Mouse (Mus musculus) fibroblast of lung, adult 2 months (primary cell): Measurements from ENCODE around the gene Paf1.

Source experiments
- DNase-seq: peaks from one replicate; pipeline ENCODE4 v3.0.0-alpha.2; 2011; ENCODE audit warnings: low read depth

Gene Paf1

DNA sequence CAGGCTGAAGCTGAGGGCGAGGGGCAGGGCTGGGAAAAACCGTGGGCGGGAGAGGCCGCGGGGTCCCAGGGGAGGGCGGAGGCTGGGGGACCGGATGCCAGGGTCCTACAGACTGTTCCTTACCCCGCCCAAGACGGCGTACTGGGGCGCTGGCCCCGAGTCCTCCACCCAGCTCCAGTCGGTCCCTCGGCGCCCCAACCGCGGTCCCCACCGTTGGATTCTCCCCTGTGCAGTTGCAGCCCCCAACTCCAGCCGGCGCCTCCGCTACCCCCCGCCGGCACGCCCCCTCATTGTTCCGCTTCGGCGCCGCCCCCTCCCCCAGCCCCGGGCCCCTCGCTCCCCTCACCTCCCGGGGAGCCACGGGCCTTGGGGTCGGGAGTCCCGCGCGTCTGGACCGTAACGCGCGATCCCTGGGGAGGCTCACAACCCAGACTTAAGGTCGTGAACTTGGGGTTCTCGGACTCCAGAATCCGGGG lies 21.2 kb upstream of the Paf1 start:
- no peak for DNase-seq

DNA sequence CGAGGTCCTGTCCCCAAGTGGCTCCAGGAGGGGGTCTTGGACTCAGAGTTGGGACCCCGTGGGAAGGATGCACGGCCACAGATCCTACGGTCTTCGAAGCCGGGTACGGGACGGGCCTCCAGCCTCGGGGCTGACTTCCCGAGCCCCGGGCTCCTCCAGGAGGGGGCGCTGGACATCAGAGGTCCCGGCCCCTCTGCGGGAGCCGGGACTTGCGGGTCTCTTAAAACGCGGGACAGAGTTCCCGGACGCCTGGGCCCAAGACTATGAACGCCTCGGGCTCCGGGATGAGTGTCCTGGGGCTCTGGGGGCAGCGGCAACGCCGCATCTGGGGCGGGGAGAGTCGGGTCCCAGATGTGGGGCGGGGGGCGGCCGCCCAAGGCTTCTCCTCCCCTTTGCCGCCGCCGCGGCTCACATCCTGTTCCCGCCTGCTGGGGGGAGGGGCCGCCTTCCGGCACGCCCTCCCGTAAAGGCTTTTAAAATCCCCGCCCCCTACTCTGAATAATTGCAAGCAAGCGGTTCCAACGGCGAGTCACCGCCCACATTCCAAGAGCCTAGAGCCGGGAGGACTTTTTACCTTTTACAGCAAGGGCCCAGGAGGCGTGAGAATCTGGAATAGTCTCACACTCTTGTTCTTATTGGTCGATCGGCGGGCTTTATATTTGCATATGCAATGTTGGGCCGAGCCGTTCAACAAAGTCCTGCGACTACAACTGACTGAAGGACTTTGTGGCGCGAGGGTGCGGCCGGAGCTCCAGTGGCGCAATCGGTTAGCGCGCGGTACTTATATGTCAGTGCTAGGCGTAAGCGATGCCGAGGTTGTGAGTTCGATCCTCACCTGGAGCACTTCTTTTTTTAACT lies 20.3 kb upstream of the Paf1 start, which contains the start of gene Plekhg2:
Plekhg2 (minus strand) TSS at position 349 of the 858 bp plus-strand sequence.
- DNase-seq: peak; percentile 99

GRCm38 (mm10) chr7:28373131-28373581 lies 19.6 kb upstream of the Paf1 start:
- peak; percentile 94 for DNase-seq

- DNase-seq: no peak
These were observed 18.8 kb upstream of the Paf1 start for GRCm38 (mm10) chr7:28373891-28374495.

DNA sequence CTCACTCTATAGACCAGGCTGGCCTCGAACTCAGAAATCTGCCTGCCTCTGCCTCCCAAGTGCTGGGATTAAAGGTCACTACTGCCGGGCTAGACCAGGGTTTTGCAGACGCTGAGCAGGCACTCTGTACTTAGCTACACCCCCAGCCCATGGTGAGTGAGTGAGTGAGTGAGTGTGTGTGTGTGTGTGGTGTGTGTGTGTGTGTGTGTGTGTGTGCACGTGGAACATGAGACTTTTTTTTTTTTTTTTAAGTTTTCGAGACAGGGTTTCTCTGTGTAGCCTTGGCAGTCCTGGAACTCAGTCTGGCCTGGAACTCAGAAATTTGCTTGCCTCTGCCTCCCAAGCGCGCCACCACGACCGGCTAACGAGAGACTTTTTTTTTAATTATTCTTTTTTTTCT lies 18.1 kb upstream of the Paf1 start:
- DNase-seq: no peak

- peak; percentile 71 for DNase-seq
These were observed 17.4 kb upstream of the Paf1 start for GRCm38 (mm10) chr7:28375176-28375921.

- no peak for DNase-seq
These were observed 16.6 kb upstream of the Paf1 start for GRCm38 (mm10) chr7:28376011-28376771.

DNA sequence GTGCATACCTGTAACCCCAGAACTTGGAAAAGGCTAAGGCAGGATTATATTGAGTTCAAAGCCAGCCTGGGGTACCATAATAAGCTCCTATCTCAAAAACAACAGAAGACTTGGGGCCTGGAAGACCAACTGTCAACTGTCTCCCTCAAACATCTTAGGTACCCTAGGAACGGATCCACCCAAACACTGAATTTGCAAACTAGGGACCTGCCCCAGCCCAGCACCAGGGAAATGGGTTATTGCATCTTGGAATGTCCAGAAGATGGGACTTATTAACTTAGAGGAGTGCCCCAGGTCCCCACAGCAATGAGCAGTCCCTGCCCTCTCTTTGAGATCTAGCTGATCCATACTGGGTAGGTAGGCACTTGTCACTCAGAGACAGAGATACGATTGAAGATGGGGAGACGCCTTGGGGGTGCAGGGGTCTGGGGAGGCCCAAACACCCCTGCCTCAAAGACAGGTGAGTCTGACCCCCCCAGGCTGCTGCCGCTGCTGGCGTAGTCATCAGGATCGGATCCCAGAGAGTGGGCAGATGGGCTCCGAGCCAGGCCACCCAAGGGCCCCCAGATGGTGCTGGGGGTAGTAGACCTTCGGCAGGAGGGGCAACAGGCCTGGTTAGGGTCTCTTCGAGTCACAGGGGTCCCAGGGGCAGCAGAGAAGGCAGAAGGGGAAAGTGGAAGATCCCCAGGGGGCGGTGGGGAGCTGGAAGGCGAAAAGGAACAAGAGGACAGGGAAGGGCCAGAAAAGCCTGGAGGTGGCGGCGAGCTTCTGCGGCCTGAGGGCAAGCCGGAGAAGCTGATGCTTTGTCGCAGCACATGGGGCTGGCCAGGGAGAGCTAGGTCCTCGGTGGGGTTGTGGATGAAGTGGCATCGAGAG lies 15.3 kb upstream of the Paf1 start:
- DNase-seq: no peak

- no peak for DNase-seq
These were observed 14.6 kb upstream of the Paf1 start for GRCm38 (mm10) chr7:28378066-28378690.

DNA sequence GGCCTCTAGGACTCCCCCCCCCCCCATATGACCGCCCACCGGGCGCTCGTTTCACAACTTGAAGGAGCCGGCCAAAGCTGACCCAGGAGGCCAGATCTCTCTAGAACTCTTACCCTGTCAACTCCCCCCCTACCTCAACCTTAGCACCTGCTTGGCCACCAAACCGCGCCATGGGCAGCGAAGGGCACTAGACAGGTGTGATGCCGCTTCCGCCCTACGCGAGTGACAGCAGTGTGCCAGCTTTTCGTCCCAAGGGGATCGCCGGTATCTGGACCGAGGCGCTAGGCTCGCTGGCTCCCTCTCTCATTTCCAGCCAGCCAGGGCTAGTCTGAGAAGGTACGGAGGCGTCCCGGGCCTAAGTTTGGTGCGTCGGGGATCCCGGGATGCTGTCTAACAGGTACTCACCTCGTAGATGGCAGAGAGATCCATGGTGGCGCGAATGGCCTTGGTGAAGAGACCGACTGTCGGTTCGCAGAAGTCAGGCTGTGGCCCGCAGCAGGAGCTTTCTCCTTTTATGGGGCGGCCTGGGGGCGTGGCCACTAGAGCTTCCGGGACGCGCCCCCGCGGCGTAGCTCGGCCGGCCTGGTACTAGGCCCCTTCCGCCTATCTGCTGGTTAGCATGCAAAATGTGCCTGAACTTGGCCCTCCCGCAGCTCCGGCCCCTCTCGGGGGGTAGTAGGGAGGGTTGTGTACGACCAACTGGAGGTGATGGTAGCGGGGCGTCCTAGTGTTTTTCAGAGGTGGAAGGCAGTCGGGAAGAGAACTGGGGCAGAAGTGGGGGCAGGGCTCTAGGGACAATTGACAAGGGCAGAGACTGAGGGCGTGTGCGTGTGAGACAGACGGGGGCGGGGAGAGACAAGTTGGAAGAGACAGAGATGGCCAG lies 13.7 kb upstream of the Paf1 start:
- peak; percentile 59 for DNase-seq

GRCm38 (mm10) chr7:28380237-28381016 lies 12.3 kb upstream of the Paf1 start, which contains the start of gene Zfp36:
Zfp36 (minus strand) TSS chr7:28380253.
- DNase-seq: no peak

DNA sequence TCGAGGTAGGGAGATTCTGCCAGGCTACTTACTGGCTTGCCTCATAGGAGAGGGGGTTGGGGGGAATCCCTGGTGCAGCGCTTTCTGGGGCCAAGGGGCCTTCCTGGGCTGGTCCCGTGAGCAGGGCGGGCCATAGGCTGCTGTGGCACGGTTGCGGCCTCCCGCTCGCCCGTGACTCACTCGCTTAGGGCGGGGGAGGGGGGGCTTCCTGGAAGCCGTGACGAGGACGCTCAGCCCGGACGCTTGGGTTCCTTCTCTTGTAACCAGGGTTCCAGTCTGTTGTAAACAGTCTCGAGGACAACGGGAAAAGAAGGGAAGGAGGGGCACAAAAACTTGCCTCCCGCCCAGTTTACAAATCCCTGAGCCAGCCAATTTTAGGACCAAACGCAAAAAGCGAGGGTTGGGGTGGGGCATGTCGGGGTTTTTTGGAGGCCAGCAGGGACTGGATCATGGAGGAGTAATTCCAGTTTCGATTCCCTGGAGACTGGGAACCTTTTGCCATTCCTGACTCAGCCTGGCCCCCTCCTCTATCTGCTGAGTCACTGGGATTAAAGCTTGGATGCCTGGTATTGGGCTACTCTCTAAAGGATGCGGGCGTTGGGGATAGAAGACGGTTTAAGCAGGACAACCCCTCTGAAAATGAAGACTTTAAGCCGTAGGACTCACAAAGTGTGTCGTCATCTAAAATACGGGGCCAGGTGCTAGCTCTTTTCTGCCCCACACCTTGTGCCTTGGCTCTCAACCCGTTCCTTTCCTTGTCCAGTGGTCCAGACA lies 11.5 kb upstream of the Paf1 start:
- peak; percentile 95 for DNase-seq

- DNase-seq: peak; percentile 80
These were observed 10.8 kb upstream of the Paf1 start for GRCm38 (mm10) chr7:28381938-28382337.

- DNase-seq: no peak
These were observed 10.3 kb upstream of the Paf1 start for GRCm38 (mm10) chr7:28382347-28382951.

DNA sequence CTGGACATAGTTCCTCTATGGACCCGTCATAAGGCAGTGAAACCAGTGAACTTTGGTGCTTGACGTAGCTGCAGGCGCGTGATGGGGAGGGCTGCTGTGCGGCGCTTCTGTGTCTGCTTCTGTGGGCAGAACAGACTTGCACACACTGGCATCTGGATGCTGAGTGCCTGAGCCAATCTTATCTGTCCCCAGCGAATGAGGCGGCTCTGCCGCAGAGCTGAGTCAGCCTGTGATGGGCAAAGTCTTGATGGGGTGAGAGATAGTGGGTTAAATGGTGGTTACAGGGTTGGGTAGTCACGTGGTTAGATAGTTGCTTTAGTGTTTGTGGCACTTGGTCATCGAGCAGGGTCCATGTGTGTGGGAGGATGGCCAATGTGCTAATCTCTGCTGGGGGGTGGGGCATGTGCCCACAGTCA lies 9.8 kb upstream of the Paf1 start:
- DNase-seq: peak; percentile 71

DNA sequence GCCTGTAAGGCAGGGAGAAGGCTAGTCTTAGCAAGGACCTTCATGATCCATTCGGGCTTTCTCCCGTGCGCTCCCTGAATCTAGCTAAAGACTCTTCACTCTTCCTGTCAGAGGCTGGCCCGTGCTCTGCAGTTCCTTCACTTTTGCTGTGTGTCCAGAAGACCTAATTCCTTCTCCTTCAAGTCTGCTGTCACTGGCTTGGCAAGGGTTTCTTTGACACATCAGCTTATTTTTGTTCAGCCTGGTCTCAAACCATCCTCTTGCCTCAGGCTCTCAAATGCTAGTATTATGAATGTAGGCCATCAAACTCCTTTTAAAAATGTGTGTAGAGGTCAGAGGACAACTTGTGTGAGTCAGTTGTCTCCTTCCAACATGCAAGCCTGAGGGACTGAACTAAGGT lies 9.1 kb upstream of the Paf1 start:
- no peak for DNase-seq

GRCm38 (mm10) chr7:28384162-28384561 lies 8.6 kb upstream of the Paf1 start:
- DNase-seq: no peak
